Mouse (Mus musculus) Muller cell, postnatal 12 days (primary cell): ENCODE measurements at regions not wholly inside any gene's neighbourhood (a gene's known extent, or its start where the extent isn't known, plus 50 kb on each side); places are given as distances from the start of the nearest gene placed in this dataset.

Source experiments
- DNase-seq: peaks from one replicate; pipeline ENCODE4 v3.0.0-alpha.2; 2015; ENCODE audit errors: inconsistent ontology term

GRCm38 (mm10) chr1:33395733-33396132 lies 273.9 kb downstream of the Prim2 start:
- no peak for DNase-seq

GRCm38 (mm10) chr1:33394989-33395594 lies 274.5 kb downstream of the Prim2 start:
- no peak for DNase-seq

GRCm38 (mm10) chr1:33370796-33371195 lies 298.8 kb downstream of the Prim2 start:
- no peak for DNase-seq

GRCm38 (mm10) chr1:33362688-33363426 lies 306.7 kb downstream of the Prim2 start:
- DNase-seq = peak; percentile 8

GRCm38 (mm10) chr1:33334061-33334460 lies 335.5 kb downstream of the Prim2 start:
- DNase-seq = peak; percentile 7
